Mouse (Mus musculus): Measurements from ENCODE around the gene H2-Ob. TPM values are rescaled to one million over a fixed set of nuclear protein-coding genes. Genes with fewer than 3 reads are reported as not detected.
A peak's percentile ranks its signal among the peaks of the same experiment; 100 is the strongest.

H2-Ob gene
- not detected in 2 replicates for polyA plus RNA-seq (2016; fragmentation: Nextera tagmentation; extraction: Ambion mirVana)

- H3K4me3 ChIP-seq = no peak within 1 kb of the TSS
- no peak for DNase-seq (ENCODE audit: low spot score)
- 64% methylated on average over 3 of the region's 3 CpGs for WGBS
Measured at GRCm38 (mm10) chr17:34238706-34239105, at the start of gene H2-Ob. H2-Ob (plus strand) TSS chr17:34238903.

GRCm38 (mm10) chr17:34188986-34189385 lies 49.7 kb upstream of the H2-Ob start:
- H3K9me3 ChIP-seq (replicated peaks) = no peaks in the 10 kb centered on the region
- no peaks in the 10 kb centered on the region for H3K36me3 ChIP-seq
- WGBS = 72% methylated on average over 6 of the region's 6 CpGs
- H3K4me3 ChIP-seq = no peak overlapping the region
- no peak for DNase-seq (ENCODE audit: low spot score)
- H3K4me1 ChIP-seq = peaks cover 20% of the 10 kb centered on the region
- H3K27ac ChIP-seq (replicated peaks) = no peak overlapping the region
- H3K27me3 ChIP-seq (ENCODE audit: low read depth, poor library complexity, severe bottlenecking) = peaks cover 99% of the 10 kb centered on the region

More at GRCm38 (mm10) chr17:34238706-34239105, at the start of gene H2-Ob:
- Histone ChIP-seq H3K36me3 (no peaks in the 10 kb centered on the region), H3K27me3 (ENCODE audit: low read depth, poor library complexity, severe bottlenecking) (no peaks in the 10 kb centered on the region), H3K27ac (replicated peaks) (no peak within 1 kb of the TSS), H3K4me1 (no peaks in the 10 kb centered on the region), H3K9me3 (replicated peaks) (peaks cover 6% of the 10 kb centered on the region)

DNA sequence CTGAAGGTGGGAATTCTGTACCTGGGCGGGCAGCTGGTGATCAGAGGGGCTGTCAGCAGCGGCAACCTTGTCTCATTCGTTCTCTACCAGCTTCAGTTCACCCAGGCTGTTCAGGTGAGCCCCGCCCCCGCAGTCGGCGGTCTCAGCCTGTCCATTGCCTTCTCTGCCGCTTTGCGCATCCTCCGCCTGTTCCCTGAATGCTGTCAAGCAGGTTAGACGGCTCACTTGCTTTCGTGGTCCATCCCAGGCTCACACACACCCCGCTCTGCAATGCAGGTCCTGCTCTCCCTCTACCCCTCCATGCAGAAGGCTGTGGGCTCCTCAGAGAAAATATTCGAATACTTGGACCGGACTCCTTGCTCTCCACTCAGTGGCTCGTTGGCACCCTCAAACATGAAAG lies 45.9 kb upstream of the H2-Ob start:
- no peaks in the 10 kb centered on the region for H3K36me3 ChIP-seq
- peaks cover 99% of the 10 kb centered on the region for H3K27me3 ChIP-seq (ENCODE audit: low read depth, poor library complexity, severe bottlenecking)
- no peaks in the 10 kb centered on the region for H3K9me3 ChIP-seq (replicated peaks)
- no peak overlapping the region for H3K4me3 ChIP-seq
- no peak overlapping the region for H3K27ac ChIP-seq (replicated peaks)
- DNase-seq (ENCODE audit: low spot score) = no peak
- WGBS = 23% methylated on average over 16 of the region's 16 CpGs
- H3K4me1 ChIP-seq = peaks cover 15% of the 10 kb centered on the region

DNA sequence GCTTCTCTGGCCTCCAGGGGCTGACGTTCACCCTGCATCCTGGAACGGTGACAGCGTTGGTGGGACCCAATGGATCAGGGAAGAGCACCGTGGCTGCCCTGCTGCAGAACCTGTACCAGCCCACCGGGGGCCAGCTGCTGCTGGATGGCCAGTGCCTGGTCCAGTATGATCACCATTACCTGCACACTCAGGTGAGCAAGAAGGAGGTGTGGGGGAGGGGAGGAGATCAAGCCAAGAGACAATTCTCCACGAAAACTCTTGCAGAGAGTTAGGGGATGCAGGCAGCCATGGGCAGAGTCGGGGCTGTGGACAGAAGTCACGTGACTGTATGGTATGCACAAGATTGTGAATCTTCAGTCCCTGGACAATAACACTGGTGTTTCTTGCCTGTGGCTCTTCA lies 45.2 kb upstream of the H2-Ob start:
- no peaks in the 10 kb centered on the region for H3K36me3 ChIP-seq
- H3K4me1 ChIP-seq = peaks cover 15% of the 10 kb centered on the region
- H3K9me3 ChIP-seq (replicated peaks) = no peaks in the 10 kb centered on the region
- no peak for DNase-seq (ENCODE audit: low spot score)
- 54% methylated on average over 8 of the region's 8 CpGs for WGBS
- H3K4me3 ChIP-seq = no peak overlapping the region
- peaks cover 99% of the 10 kb centered on the region for H3K27me3 ChIP-seq (ENCODE audit: low read depth, poor library complexity, severe bottlenecking)
- no peak overlapping the region for H3K27ac ChIP-seq (replicated peaks)

DNA sequence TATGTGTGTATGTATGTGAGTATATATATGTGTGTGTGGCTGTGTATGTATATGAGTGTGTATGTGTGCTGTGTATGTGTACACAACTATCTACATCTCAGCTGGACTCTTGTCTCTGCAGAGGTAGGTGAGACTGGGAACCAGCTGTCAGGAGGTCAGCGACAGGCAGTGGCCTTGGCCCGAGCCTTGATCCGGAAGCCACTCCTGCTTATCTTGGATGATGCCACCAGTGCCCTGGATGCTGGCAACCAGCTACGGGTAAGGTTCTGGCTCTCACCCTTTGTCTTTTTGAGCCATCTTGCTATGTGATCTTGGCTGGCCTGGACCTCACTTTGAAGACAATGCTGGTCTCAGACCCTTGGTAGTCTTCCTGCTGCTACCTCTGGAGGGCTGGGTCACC lies 44.0 kb upstream of the H2-Ob start:
- no peak for DNase-seq (ENCODE audit: low spot score)
- H3K4me1 ChIP-seq = peaks cover 18% of the 10 kb centered on the region
- 79% methylated on average over 4 of the region's 4 CpGs for WGBS
- H3K36me3 ChIP-seq = no peaks in the 10 kb centered on the region
- H3K27me3 ChIP-seq (ENCODE audit: low read depth, poor library complexity, severe bottlenecking) = peaks cover 99% of the 10 kb centered on the region
- H3K27ac ChIP-seq (replicated peaks) = no peak overlapping the region
- H3K4me3 ChIP-seq = no peak overlapping the region
- H3K9me3 ChIP-seq (replicated peaks) = no peaks in the 10 kb centered on the region

- Histone ChIP-seq H3K9me3 (replicated peaks) (no peaks in the 10 kb centered on the region), H3K27me3 (ENCODE audit: low read depth, poor library complexity, severe bottlenecking) (peaks cover 99% of the 10 kb centered on the region), H3K36me3 (no peaks in the 10 kb centered on the region), H3K27ac (replicated peaks) (no peak overlapping the region), H3K4me3 (no peak overlapping the region), H3K4me1 (peaks cover 18% of the 10 kb centered on the region)
- WGBS = 29% methylated on average over 12 of the region's 12 CpGs
- no peak for DNase-seq (ENCODE audit: low spot score)
Measured at GRCm38 (mm10) chr17:34196491-34196890, 42.2 kb upstream of the H2-Ob start.

GRCm38 (mm10) chr17:34196941-34197894 lies 41.5 kb upstream of the H2-Ob start, which contains the start of gene Psmb8:
Psmb8 (plus strand) TSS chr17:34197721.
- peaks cover 18% of the 10 kb centered on the region for H3K4me1 ChIP-seq
- H3K27me3 ChIP-seq (ENCODE audit: low read depth, poor library complexity, severe bottlenecking) = peaks cover 93% of the 10 kb centered on the region
- 4% methylated on average over 41 of the region's 41 CpGs for WGBS
- no peak within 1 kb of the TSS for H3K27ac ChIP-seq (replicated peaks)
- H3K9me3 ChIP-seq (replicated peaks) = no peaks in the 10 kb centered on the region
- peak; percentile 83 for DNase-seq (ENCODE audit: low spot score)
- no peaks in the 10 kb centered on the region for H3K36me3 ChIP-seq
- peak within 1 kb of the TSS; percentile 50 for H3K4me3 ChIP-seq

DNA sequence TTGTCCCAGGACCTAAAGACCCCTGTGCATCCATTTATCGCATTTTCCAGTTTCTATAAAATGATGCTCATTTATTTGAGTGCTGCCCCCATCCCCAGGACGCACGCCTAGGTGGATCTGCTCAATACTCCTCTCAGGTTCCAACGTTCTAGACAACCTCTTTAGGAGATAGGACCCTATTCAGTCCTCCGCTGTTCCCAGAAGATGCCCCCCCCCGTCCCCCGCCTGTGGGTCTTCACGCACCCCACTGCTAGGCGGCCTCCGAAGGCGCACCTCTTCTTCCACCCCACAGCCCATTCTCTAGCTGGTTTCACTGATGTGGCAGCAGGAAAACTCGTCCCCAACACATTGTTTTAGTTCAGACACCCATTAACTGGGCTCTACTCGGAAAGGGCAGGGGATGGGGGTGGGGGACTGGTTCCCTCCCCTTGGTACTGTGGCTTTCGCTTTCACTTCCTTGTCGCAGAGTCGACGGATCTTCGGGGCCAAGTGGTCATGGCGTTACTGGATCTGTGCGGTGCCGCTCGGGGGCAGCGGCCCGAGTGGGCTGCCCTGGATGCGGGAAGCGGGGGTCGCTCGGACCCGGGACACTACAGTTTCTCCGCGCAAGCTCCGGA lies 40.7 kb upstream of the H2-Ob start:
- Histone ChIP-seq H3K36me3 (no peaks in the 10 kb centered on the region), H3K9me3 (replicated peaks) (no peaks in the 10 kb centered on the region), H3K4me3 (peak overlapping the region; percentile 50), H3K27me3 (ENCODE audit: low read depth, poor library complexity, severe bottlenecking) (peaks cover 90% of the 10 kb centered on the region), H3K27ac (replicated peaks) (no peak overlapping the region), H3K4me1 (peaks cover 18% of the 10 kb centered on the region)
- 3% methylated on average over 32 of the region's 32 CpGs for WGBS
- no peak for DNase-seq (ENCODE audit: low spot score)

DNA sequence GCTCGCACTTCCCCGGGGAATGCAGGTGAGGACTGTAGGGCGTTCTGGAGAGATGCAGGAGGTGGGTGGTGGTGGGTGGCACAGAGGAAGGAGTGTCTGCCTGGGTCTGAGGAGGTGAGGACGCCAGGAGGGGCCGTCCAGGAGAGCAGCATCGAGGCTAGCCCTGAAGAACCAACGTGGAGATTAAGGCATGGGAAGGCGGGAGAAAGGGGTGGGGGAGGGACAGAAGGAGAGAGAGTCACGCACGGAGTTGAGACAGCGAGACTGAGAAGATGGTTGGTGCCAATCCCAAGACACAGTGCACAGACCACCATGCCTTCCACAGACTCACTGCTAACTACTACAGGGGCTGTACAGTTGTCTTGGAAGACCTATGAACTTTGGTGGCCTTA lies 40.2 kb upstream of the H2-Ob start:
- no peaks in the 10 kb centered on the region for H3K9me3 ChIP-seq (replicated peaks)
- no peak for DNase-seq (ENCODE audit: low spot score)
- H3K4me3 ChIP-seq = peak overlapping the region; percentile 50
- peaks cover 90% of the 10 kb centered on the region for H3K27me3 ChIP-seq (ENCODE audit: low read depth, poor library complexity, severe bottlenecking)
- H3K36me3 ChIP-seq = no peaks in the 10 kb centered on the region
- H3K27ac ChIP-seq (replicated peaks) = no peak overlapping the region
- peaks cover 18% of the 10 kb centered on the region for H3K4me1 ChIP-seq
- WGBS = 5% methylated on average over 11 of the region's 11 CpGs

DNA sequence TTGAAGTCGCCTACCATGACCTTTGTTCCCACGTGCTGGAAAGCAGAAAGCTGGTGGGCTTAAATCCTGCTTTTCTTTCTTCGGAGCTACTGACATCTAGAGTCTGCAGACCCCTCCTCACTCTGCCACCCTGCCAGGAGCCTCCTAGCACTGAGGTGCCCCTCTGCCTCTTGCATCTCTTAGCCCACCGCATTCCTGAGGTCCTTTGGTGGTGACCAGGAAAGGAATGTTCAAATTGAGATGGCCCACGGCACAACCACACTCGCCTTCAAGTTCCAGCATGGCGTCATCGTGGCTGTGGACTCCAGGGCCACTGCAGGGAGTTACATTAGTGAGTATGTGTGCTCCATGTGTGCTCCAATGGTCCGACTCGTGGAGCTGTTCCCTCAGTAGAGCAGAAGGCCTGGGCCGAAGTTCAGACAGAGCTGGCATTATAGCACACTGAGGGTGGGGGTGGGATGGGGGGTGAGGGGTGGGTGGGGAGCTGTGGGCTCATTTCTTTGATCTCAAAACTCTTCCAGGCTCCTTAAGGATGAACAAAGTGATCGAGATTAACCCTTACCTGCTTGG lies 39.6 kb upstream of the H2-Ob start:
- WGBS = 67% methylated on average over 12 of the region's 12 CpGs
- H3K27me3 ChIP-seq (ENCODE audit: low read depth, poor library complexity, severe bottlenecking) = peaks cover 90% of the 10 kb centered on the region
- H3K4me1 ChIP-seq = peaks cover 18% of the 10 kb centered on the region
- no peak overlapping the region for H3K4me3 ChIP-seq
- no peaks in the 10 kb centered on the region for H3K36me3 ChIP-seq
- H3K27ac ChIP-seq (replicated peaks) = no peak overlapping the region
- no peak for DNase-seq (ENCODE audit: low spot score)
- no peaks in the 10 kb centered on the region for H3K9me3 ChIP-seq (replicated peaks)

DNA sequence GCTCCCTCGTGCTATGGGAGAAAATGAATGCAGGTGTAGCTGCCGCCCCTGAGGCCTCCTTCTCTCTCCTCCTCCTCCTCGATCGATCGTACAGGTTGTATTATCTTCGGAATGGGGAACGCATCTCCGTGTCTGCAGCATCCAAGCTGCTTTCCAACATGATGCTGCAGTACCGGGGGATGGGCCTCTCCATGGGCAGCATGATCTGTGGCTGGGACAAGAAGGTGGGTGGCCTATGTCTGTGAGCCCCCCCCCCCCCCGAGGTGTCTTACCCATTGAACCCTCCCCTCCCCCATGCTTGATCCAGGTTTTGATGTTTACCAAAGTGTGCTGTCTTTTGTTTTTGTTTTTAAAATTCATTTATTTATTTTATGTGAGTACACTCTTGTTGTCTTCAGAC lies 38.7 kb upstream of the H2-Ob start:
- Histone ChIP-seq H3K4me1 (peaks cover 24% of the 10 kb centered on the region), H3K27me3 (ENCODE audit: low read depth, poor library complexity, severe bottlenecking) (peaks cover 90% of the 10 kb centered on the region), H3K36me3 (no peaks in the 10 kb centered on the region), H3K9me3 (replicated peaks) (no peaks in the 10 kb centered on the region), H3K27ac (replicated peaks) (no peak overlapping the region), H3K4me3 (no peak overlapping the region)
- WGBS = 83% methylated on average over 10 of the region's 10 CpGs
- no peak for DNase-seq (ENCODE audit: low spot score)

GRCm38 (mm10) chr17:34200772-34201505 lies 37.8 kb upstream of the H2-Ob start:
- Histone ChIP-seq H3K4me3 (no peak overlapping the region), H3K36me3 (no peaks in the 10 kb centered on the region), H3K9me3 (replicated peaks) (no peaks in the 10 kb centered on the region), H3K27ac (replicated peaks) (no peak overlapping the region), H3K4me1 (peaks cover 31% of the 10 kb centered on the region), H3K27me3 (ENCODE audit: low read depth, poor library complexity, severe bottlenecking) (peaks cover 90% of the 10 kb centered on the region)
- DNase-seq (ENCODE audit: low spot score) = no peak
- WGBS = 86% methylated on average over 16 of the region's 16 CpGs

Measured in midbrain, embryonic 10.5 days (tissue).